Mouse (Mus musculus) intestine, postnatal 0 days (tissue): ENCODE results near the gene Fhod1. TPM values are rescaled to one million over a fixed set of nuclear protein-coding genes. Genes with fewer than 3 reads are reported as not detected.

ENCODE experiments used
- ATAC-seq: fragments of 200-750 bp; cut with Nextera tagmentation; 2 replicates; pipeline ENCODE4 v1.8.0; 2017; ENCODE audit warnings: mild to moderate bottlenecking, moderate TSS enrichment, moderate library complexity
- H3K27ac ChIP-seq: fragments of 300-500 bp; sonication (generic); 2 replicates; pipeline ENCODE4 v1.5.1; 2014; ENCODE audit warnings: mild to moderate bottlenecking, low read depth, low read length, moderate library complexity
- H3K27me3 ChIP-seq: fragments of 300-500 bp; sonication (generic); replicated peaks from 2 replicates; pipeline ENCODE4 v1.6.1; 2014; ENCODE audit warnings: low read length, mixed read lengths; ENCODE audit not compliant: control insufficient read depth, insufficient read depth
- H3K36me3 ChIP-seq: fragments of 300-500 bp; sonication (generic); 2 replicates; pipeline ENCODE4 v1.6.1; 2014; ENCODE audit warnings: mild to moderate bottlenecking, moderate library complexity; ENCODE audit not compliant: control insufficient read depth, insufficient read depth
- H3K4me1 ChIP-seq: fragments of 300-500 bp; sonication (generic); replicated peaks from 2 replicates; pipeline ENCODE4 v1.6.1; 2014; ENCODE audit warnings: antibody characterized with exemption, low read length, mixed read lengths; ENCODE audit not compliant: control insufficient read depth, insufficient read depth
- H3K4me2 ChIP-seq: fragments of 300-500 bp; sonication (generic); replicated peaks from 2 replicates; pipeline ENCODE4 v1.6.1; 2014; ENCODE audit warnings: low read depth, mild to moderate bottlenecking, moderate library complexity
- H3K4me3 ChIP-seq: fragments of 300-500 bp; sonication (generic); 2 replicates; pipeline ENCODE4 v1.5.1; 2014; ENCODE audit warnings: low read depth, low read length
- H3K9ac ChIP-seq: fragments of 300-500 bp; sonication (generic); 2 replicates; pipeline ENCODE4 v1.6.1; 2014; ENCODE audit warnings: mild to moderate bottlenecking, low read depth, low read length
- H3K9me3 ChIP-seq: fragments of 300-500 bp; sonication (generic); 2 replicates; pipeline ENCODE4 v1.6.1; 2016; ENCODE audit warnings: mixed run types; ENCODE audit not compliant: control insufficient read depth
- CTCF ChIP-seq: sonication (generic); IDR thresholded peaks from 2 replicates; pipeline ENCODE4 v1.5.1; 2016; ENCODE audit warnings: low read depth, mild to moderate bottlenecking, control low read depth, antibody characterized with exemption, moderate library complexity
- WGBS: fragments of 180-500 bp; shearing (Covaris S2); extraction: QIAGEN DNeasy Blood & Tissue Kit; methylation state at CpG from one replicate; pipeline ENCODE4 v1.1.7; 2014; 5-methylcytosine and 5-hydroxymethylcytosine counted together
- polyA plus RNA-seq: library from polyadenylated mRNA; unstranded; fragments of >200 nt; fragmentation: Nextera tagmentation; extraction: Ambion mirVana; gene quantifications from 2 replicates; pipeline ENCODE4 v1.2.1, GENCODE M21; 2015

Gene Fhod1
- polyA plus RNA-seq: 1.3 and 1.6 TPM in 2 replicates

DNA sequence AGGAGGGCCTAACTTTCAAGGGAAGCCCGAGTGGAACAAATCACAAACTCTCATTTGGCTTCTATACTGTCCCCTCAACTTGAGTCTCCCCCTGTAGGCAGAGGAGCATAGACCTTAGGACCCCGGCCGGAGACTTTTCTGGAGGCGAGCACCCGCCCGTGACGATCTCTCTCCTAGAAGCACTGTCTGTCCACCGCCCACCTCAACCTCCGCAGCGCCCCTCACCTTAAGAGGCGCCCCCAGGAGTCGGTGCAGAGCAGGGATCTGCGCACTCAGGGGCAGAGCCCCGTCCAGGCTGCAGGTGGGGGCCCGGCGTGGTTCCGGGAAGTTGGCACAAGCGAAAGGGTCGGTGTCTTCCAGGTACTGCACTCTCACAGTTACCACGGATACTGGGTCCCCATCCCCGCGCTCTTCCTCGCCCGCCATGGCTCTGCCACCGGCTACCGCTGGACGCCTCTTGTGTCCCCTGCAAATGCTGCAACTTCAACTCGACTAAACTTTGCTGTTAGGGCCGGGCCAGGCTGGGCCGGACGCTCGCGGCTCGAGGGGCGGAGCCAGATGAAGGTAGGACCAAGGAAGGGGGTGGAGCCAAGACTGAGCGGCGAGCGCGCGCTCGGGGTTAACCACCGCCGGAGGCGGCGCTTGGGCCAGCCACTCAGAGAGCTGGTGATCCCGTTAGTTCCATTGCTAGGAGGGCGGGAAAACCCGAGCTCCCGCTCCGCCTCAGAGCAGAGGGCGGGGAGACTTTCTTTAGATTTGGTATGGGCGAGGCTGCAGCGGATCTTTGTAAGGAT, at the start of gene Fhod1:
Gene Fhod1 (minus strand): TSS at position 526 of the 794 bp plus-strand sequence.
- under 1% methylated on average over 53 of the region's 53 CpGs for WGBS
- H3K4me1 ChIP-seq: peaks cover 17% of the 10 kb centered on the region
- peak within 1 kb of the TSS; percentile 74 for H3K4me3 ChIP-seq
- peak; percentile 58 for TF ChIP-seq CTCF
- peak; percentile 87 for ATAC-seq
- peak within 1 kb of the TSS; percentile 77 for H3K27ac ChIP-seq
- H3K9ac ChIP-seq: peak within 1 kb of the TSS; percentile 64
- peaks cover 14% of the 10 kb centered on the region; the same call in 1 of the 2 replicates for H3K27me3 ChIP-seq
- H3K9me3 ChIP-seq: no peaks in the 10 kb centered on the region
- H3K4me2 ChIP-seq: peak within 1 kb of the TSS; percentile 95
- H3K36me3 ChIP-seq: no peaks in the 10 kb centered on the region

DNA sequence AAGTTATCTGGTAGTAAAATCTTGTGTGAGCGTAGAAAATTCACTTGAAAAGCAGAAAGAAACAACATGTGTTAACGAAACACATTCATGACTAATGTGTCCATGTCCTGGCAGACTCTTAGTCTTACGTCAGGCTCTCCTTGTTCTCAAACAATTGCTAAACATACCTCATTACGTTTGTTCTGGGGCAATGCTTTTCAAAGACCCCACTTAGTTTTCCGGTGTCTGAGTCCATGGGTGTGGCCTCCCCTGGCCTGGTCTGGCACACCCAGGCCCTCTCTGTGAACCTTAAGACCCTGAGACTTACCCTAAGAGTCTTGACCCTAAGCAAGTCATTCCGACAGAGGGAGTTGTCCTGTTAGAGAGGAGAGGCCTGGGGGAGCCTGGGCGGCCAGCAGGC, 46.2 kb upstream of the Fhod1 start:
- no peak overlapping the region for H3K4me2 ChIP-seq
- 74% methylated on average over 7 of the region's 7 CpGs for WGBS
- no peaks in the 10 kb centered on the region for H3K4me1 ChIP-seq
- H3K4me3 ChIP-seq: no peak overlapping the region
- no peaks in the 10 kb centered on the region for H3K27me3 ChIP-seq
- TF ChIP-seq CTCF: no peak
- ATAC-seq: no peak
- H3K36me3 ChIP-seq: no peaks in the 10 kb centered on the region
- H3K9ac ChIP-seq: no peak overlapping the region
- H3K9me3 ChIP-seq: no peaks in the 10 kb centered on the region
- no peak overlapping the region for H3K27ac ChIP-seq

DNA sequence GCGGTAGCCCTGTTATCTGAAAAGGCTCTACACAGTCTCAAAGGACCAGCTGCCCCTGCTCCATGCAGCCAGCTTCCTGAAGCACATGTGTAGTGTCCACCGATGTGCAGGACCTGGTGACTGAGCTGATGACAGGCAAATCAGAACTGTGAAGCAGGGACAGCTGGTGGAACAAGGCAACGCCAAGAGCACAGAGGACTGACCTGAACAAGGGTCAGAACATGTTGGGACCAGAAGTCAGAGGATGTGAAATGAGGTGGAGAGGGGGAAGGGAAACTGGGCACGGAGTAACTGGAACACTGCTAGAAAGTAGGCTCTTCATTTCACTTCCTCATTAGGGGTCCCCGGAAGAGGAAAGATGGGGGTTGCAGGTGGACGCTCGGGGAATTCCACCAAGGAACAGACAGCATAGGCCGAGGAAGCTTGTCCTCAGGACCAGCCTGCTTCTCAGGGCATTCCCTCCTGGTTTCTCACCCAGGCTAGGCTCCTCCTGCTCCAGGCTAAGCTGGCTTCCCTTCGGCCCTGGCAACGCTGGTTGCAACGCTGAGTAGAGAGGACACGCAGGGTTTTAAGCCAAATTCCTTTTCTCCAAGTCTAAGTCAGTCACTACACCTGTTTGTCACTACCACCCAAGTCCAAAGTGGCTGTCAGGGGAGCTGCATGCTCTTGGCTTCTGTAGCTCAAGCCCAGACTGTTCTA, 45.5 kb upstream of the Fhod1 start:
- no peak for TF ChIP-seq CTCF
- Histone ChIP-seq H3K36me3 (no peaks in the 10 kb centered on the region), H3K4me3 (no peak overlapping the region), H3K9ac (no peak overlapping the region), H3K4me1 (no peaks in the 10 kb centered on the region), H3K9me3 (no peaks in the 10 kb centered on the region), H3K4me2 (no peak overlapping the region), H3K27ac (no peak overlapping the region), H3K27me3 (no peaks in the 10 kb centered on the region)
- WGBS: 85% methylated on average over 12 of the region's 12 CpGs
- no peak for ATAC-seq

- no peaks in the 10 kb centered on the region for H3K9me3 ChIP-seq
- no peak overlapping the region for H3K9ac ChIP-seq
- H3K4me1 ChIP-seq: no peaks in the 10 kb centered on the region
- H3K4me3 ChIP-seq: no peak overlapping the region
- no peak for TF ChIP-seq CTCF
- 41% methylated on average over 6 of the region's 6 CpGs for WGBS
- H3K27ac ChIP-seq: no peak overlapping the region
- ATAC-seq: no peak
- no peak overlapping the region for H3K4me2 ChIP-seq
- H3K36me3 ChIP-seq: no peaks in the 10 kb centered on the region
- H3K27me3 ChIP-seq: no peaks in the 10 kb centered on the region
Measured at GRCm38 (mm10) chr8:105389096-105389495, 41.3 kb upstream of the Fhod1 start.

DNA sequence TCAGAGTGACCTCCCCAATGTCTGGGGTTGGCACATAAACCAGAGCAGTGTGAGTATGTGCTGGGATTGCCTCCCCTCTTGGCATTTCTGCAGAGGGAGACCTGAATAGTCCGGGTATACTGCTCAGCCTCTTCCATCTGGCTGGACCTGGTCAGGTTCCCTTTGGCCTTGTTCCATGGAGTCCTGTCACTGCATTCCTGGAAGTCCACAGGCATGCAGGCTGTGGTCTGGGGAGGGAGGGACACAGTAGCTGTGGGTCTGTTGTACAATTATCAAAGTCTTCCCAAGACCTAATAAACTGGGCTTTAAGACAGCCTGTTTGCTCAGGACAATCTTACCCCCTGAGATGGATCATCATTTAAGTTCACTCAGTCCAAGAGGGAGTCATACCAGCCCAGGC, 39.4 kb upstream of the Fhod1 start:
- no peaks in the 10 kb centered on the region for H3K27me3 ChIP-seq
- no peak overlapping the region for H3K27ac ChIP-seq
- H3K9ac ChIP-seq: no peak overlapping the region
- no peak overlapping the region for H3K4me2 ChIP-seq
- no peak for ATAC-seq
- no peaks in the 10 kb centered on the region for H3K9me3 ChIP-seq
- H3K4me3 ChIP-seq: no peak overlapping the region
- H3K4me1 ChIP-seq: no peaks in the 10 kb centered on the region
- no peaks in the 10 kb centered on the region for H3K36me3 ChIP-seq
- no peak for TF ChIP-seq CTCF
- WGBS: 39% methylated on average over 1 of the region's 1 CpGs

DNA sequence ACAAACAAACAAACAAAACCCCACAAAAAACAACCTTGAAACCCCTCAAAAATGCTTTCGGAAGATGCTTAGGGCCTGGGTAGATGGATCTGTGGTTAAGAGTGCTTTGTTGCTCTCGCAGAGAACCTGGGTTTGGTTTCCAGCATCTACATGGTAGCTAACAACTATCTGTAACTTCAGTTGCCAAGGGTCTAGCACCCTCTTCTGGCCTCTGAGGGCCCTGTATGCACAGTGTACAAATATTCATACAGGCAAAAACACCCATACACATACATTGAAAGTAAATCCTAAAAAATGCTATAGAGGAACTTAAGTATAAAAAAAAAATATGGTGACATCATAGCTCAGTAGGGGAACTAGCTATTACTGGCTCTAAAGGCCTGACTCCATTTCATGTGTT, 36.3 kb upstream of the Fhod1 start:
- H3K4me2 ChIP-seq: no peak overlapping the region
- no peaks in the 10 kb centered on the region for H3K9me3 ChIP-seq
- 95% methylated on average over 2 of the region's 2 CpGs for WGBS
- no peaks in the 10 kb centered on the region for H3K4me1 ChIP-seq
- no peaks in the 10 kb centered on the region for H3K27me3 ChIP-seq
- no peak overlapping the region for H3K4me3 ChIP-seq
- H3K9ac ChIP-seq: no peak overlapping the region
- H3K27ac ChIP-seq: no peak overlapping the region
- no peaks in the 10 kb centered on the region for H3K36me3 ChIP-seq
- ATAC-seq: no peak
- peak; percentile 35 for TF ChIP-seq CTCF
